Mouse (Mus musculus) spleen, adult 2 months (tissue): Measurements from ENCODE around the gene Prox2.

Experiments
- CTCF ChIP-seq: fragments of 200-500 bp; IDR thresholded peaks from 2 replicates; pipeline ENCODE4 v1.5.1; 2011; ENCODE audit warnings: mild to moderate bottlenecking, inconsistent platforms; ENCODE audit not compliant: insufficient read depth, insufficient read length, insufficient replicate concordance; ENCODE audit errors: extremely low read depth
- POLR2A ChIP-seq: fragments of 200-500 bp; IDR thresholded peaks from 2 replicates; pipeline ENCODE4 v1.6.1; 2011; ENCODE audit warnings: low read depth, low read length, inconsistent platforms

- no peak for TF ChIP-seq POLR2A
- no peak for TF ChIP-seq CTCF
Measured at GRCm38 (mm10) chr12:85123108-85123530, 12.6 kb upstream of the Prox2 start.
